Mouse (Mus musculus) cerebellum, adult 2 months (tissue): Measurements from ENCODE around the gene Pebp1. TPM values are rescaled to one million over a fixed set of nuclear protein-coding genes. Genes with fewer than 3 reads are reported as not detected.

ENCODE experiments used
- DNase-seq, 2 experiments: peaks; one replicate each; pipeline ENCODE4 v3.0.0; 2021
- H3K27ac ChIP-seq: fragments of 200-500 bp; 2 replicates; pipeline ENCODE4 v1.5.1; 2012; ENCODE audit warnings: low read length, control low read depth, inconsistent platforms; ENCODE audit not compliant: insufficient read depth
- H3K27me3 ChIP-seq: fragments of 200-500 bp; 2 replicates; pipeline ENCODE4 v1.6.1; 2012; ENCODE audit warnings: inconsistent platforms, mild to moderate bottlenecking, low read length, moderate library complexity; ENCODE audit not compliant: control insufficient read depth, insufficient read depth
- H3K4me1 ChIP-seq: fragments of 200-500 bp; 2 replicates; pipeline ENCODE4 v1.6.1; 2011; ENCODE audit warnings: low read length; ENCODE audit not compliant: control insufficient read depth, insufficient read depth
- H3K4me3 ChIP-seq: fragments of 200-500 bp; replicated peaks from 2 replicates; pipeline ENCODE3; 2011; ENCODE audit warnings: mild to moderate bottlenecking, low read depth, low read length, control low read depth; ENCODE audit not compliant: insufficient read depth
- CTCF ChIP-seq: fragments of 200-500 bp; IDR thresholded peaks from 2 replicates; pipeline ENCODE4 v1.5.1; 2011; ENCODE audit warnings: low read depth, mild to moderate bottlenecking, control low read depth, low read length, moderate library complexity, borderline replicate concordance; ENCODE audit not compliant: insufficient read depth
- POLR2A ChIP-seq: fragments of 200-500 bp; IDR thresholded peaks from 2 replicates; pipeline ENCODE4 v1.6.1; 2011; ENCODE audit warnings: low read length, control low read depth, borderline replicate concordance; ENCODE audit not compliant: insufficient read depth
- WGBS: fragments of 180-500 bp; shearing (Covaris S2); methylation state at CpG from one replicate; pipeline ENCODE4 v1.1.7; 2018; 5-methylcytosine and 5-hydroxymethylcytosine counted together
- polyA plus RNA-seq: library from polyadenylated mRNA; depleted of rRNA; stranded (reverse); fragments of >200 nt; gene quantifications from 2 replicates; pipeline ENCODE4 v1.2.3, GENCODE M21; 2012

Gene Pebp1
- polyA plus RNA-seq, 1 experiment = 792 TPM

GRCm38 (mm10) chr5:117313909-117314308 is 26.5 kb upstream of the Pebp1 start:
- H3K27me3 ChIP-seq = no peaks in the 10 kb centered on the region; the same call in 1 of the 2 replicates
- H3K27ac ChIP-seq = no peak overlapping the region
- H3K4me1 ChIP-seq = no peaks in the 10 kb centered on the region
- no peak overlapping the region for H3K4me3 ChIP-seq
- no peak for TF ChIP-seq CTCF
- no peak for TF ChIP-seq POLR2A
- no peak for DNase-seq
- WGBS = 68% methylated on average over 10 of the region's 10 CpGs

- Histone ChIP-seq H3K27ac (no peak overlapping the region), H3K27me3 (no peaks in the 10 kb centered on the region; the same call in 1 of the 2 replicates), H3K4me3 (no peak overlapping the region), H3K4me1 (no peaks in the 10 kb centered on the region)
- 35% methylated on average over 14 of the region's 14 CpGs for WGBS
- TF ChIP-seq POLR2A (no peak), CTCF (no peak)
- no peak for DNase-seq
These were observed 26.0 kb upstream of the Pebp1 start for GRCm38 (mm10) chr5:117313420-117313819.

GRCm38 (mm10) chr5:117307699-117308098 is 20.3 kb upstream of the Pebp1 start:
- Histone ChIP-seq H3K4me3 (no peak overlapping the region), H3K27me3 (no peaks in the 10 kb centered on the region), H3K4me1 (no peaks in the 10 kb centered on the region), H3K27ac (no peak overlapping the region)
- peak; percentile 62 for TF ChIP-seq CTCF
- TF ChIP-seq POLR2A = no peak
- WGBS = 33% methylated on average over 11 of the region's 11 CpGs
- DNase-seq = peak; percentile 40 to 63

GRCm38 (mm10) chr5:117306826-117307225 is 19.4 kb upstream of the Pebp1 start:
- no peak for DNase-seq
- Histone ChIP-seq H3K4me1 (no peaks in the 10 kb centered on the region), H3K27me3 (no peaks in the 10 kb centered on the region), H3K4me3 (no peak overlapping the region), H3K27ac (no peak overlapping the region)
- 92% methylated on average over 2 of the region's 2 CpGs for WGBS
- TF ChIP-seq POLR2A = no peak
- TF ChIP-seq CTCF = no peak

- Histone ChIP-seq H3K27ac (no peak overlapping the region), H3K27me3 (no peaks in the 10 kb centered on the region), H3K4me1 (no peaks in the 10 kb centered on the region), H3K4me3 (no peak overlapping the region)
- DNase-seq = no peak
- WGBS = 94% methylated on average over 5 of the region's 5 CpGs
- no peak for TF ChIP-seq POLR2A
- TF ChIP-seq CTCF = no peak
These were observed 18.3 kb upstream of the Pebp1 start for GRCm38 (mm10) chr5:117305754-117306153.

GRCm38 (mm10) chr5:117304947-117305346 is 17.5 kb upstream of the Pebp1 start:
- peak; percentile 64 to 75 for DNase-seq
- TF ChIP-seq POLR2A = no peak
- TF ChIP-seq CTCF = peak; percentile 78; the same call in 1 of the 2 replicates

GRCm38 (mm10) chr5:117303691-117304579 is 16.5 kb upstream of the Pebp1 start:
- Histone ChIP-seq H3K4me3 (no peak overlapping the region), H3K27me3 (no peaks in the 10 kb centered on the region), H3K4me1 (no peaks in the 10 kb centered on the region), H3K27ac (no peak overlapping the region)
- WGBS = 40% methylated on average over 18 of the region's 18 CpGs
- DNase-seq = no peak
- TF ChIP-seq CTCF (no peak), POLR2A (no peak)

More at GRCm38 (mm10) chr5:117304947-117305346, 17.5 kb upstream of the Pebp1 start:
- no peaks in the 10 kb centered on the region for H3K4me1 ChIP-seq
- WGBS = 54% methylated on average over 7 of the region's 7 CpGs
- H3K27ac ChIP-seq = no peak overlapping the region
- no peak overlapping the region for H3K4me3 ChIP-seq
- no peaks in the 10 kb centered on the region for H3K27me3 ChIP-seq

- Histone ChIP-seq H3K27ac (no peak overlapping the region), H3K4me3 (no peak overlapping the region), H3K27me3 (no peaks in the 10 kb centered on the region), H3K4me1 (no peaks in the 10 kb centered on the region)
- 77% methylated on average over 3 of the region's 3 CpGs for WGBS
- TF ChIP-seq CTCF = no peak
- TF ChIP-seq POLR2A = no peak
- no peak for DNase-seq
These were observed 15.5 kb upstream of the Pebp1 start for GRCm38 (mm10) chr5:117302899-117303298.
